8 mouse cellular contexts compared by ENCODE assay signal in genomic region chr6:100608429-100608828, GRCm38 (mm10).
DNase-seq lines count a peak whose midpoint lies in the region; ATAC-seq and TF ChIP-seq lines count a peak whose summit lies in the region.

No protein-coding gene starts in this region.

- TF ChIP-seq CTCF in lung, embryonic 14.5 days (IDR thresholded peaks at IDR 0.05; ENCODE audit: low read depth): peak; percentile 61

- WGBS in lung, embryonic 14.5 days: 86% methylated on average over 3 of the region's 3 CpGs

- no peaks in the 10 kb centered on the region for H3K4me1 ChIP-seq in lung, embryonic 14.5 days (ENCODE audit: insufficient read depth)

- H3K9ac ChIP-seq in lung, embryonic 14.5 days: no peak overlapping the region

- no peaks in the 10 kb centered on the region; the same call in 1 of the 2 replicates for H3K9me3 ChIP-seq in lung, embryonic 14.5 days (ENCODE audit: low read depth, low read length)

- no peak for ATAC-seq in lung, embryonic 14.5 days (ENCODE audit: insufficient read depth)
- peak; percentile 66; the same call in 1 of the 2 replicates for ATAC-seq in common myeloid progenitor, adult 5-6 weeks (replicated peaks; ENCODE audit: low read depth, poor library complexity, severe bottlenecking)

- H3K36me3 ChIP-seq in lung, embryonic 14.5 days (ENCODE audit: insufficient read depth): peaks cover 4% of the 10 kb centered on the region; the same call in 1 of the 2 replicates
- no peaks in the 10 kb centered on the region for H3K36me3 ChIP-seq in splenic B cell, adult 2 months (ENCODE audit: control insufficient read depth, insufficient read depth, low read length, poor library complexity, severe bottlenecking)

- DNase-seq in cerebellum, postnatal 10 days: peak; percentile 24
- DNase-seq in cerebellum, adult 8-10 months: no peak
- peak; percentile 63 for DNase-seq in lung, embryonic 14.5 days
- DNase-seq in lung, postnatal 10 days: no peak
- peak; percentile 62 for DNase-seq in splenic B cell, adult 2 months (ENCODE audit: low read depth, low spot score)
- DNase-seq in urinary bladder, adult 2 months (ENCODE audit: low spot score): no peak
- no peak for DNase-seq in cerebellum, adult 18-20 months

- no peak overlapping the region for H3K4me3 ChIP-seq in lung, embryonic 14.5 days (ENCODE audit: low read depth, low read length)

- no peak overlapping the region for H3K4me2 ChIP-seq in lung, embryonic 14.5 days

- no peak overlapping the region for H3K27ac ChIP-seq in lung, embryonic 14.5 days (ENCODE audit: low read depth)

- H3K27me3 ChIP-seq in lung, embryonic 14.5 days (ENCODE audit: insufficient read depth, low read length): no peaks in the 10 kb centered on the region
- H3K27me3 ChIP-seq in splenic B cell, adult 2 months (ENCODE audit: control insufficient read depth, insufficient read depth, low read length, poor library complexity, severe bottlenecking): no peaks in the 10 kb centered on the region

Comparison
In these comparisons a context has a peak if more than half of its experiments do, and no peak if none do; other contexts are left out.
1. DNase-seq: peak in cerebellum, postnatal 10 days (2 of 2), lung, embryonic 14.5 days (single experiment) and splenic B cell, adult 2 months (single experiment); none in cerebellum, adult 8-10 months (single experiment), lung, postnatal 10 days (single experiment), urinary bladder, adult 2 months (single experiment) and cerebellum, adult 18-20 months (0 of 2).